Mouse (Mus musculus): Measurements from ENCODE around the gene Dgkg.

DNA sequence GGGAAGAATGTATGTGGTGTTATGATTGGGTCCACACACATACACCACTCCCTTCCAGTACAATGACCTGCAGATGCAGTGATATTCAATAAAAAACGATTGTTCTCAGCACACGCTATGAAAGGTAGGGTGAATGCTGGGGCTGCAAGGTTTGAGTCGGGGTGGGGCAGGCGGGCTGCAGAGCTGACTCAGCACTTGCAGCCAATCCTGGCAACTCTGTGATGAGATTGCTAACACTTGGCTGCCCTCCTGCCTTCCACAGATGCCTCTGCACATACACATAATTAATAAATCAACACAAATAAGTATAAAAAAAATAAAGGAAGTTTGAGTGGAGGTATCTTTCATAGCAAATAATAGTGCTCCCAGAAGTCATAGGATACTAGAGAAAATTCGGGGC is 31.6 kb downstream of the Dgkg start:
- TF ChIP-seq CTCF (IDR thresholded peaks at IDR 0.05; ENCODE audit: low read depth, low read length) (no peak), GATA1 (IDR thresholded peaks at IDR 0.05; ENCODE audit: borderline replicate concordance, low read length) (no peak), TAL1 (conservative IDR thresholded peaks at IDR 0.05; ENCODE audit: low read depth, low read length) (no peak)

Measured in G1E (cell line).